Mouse (Mus musculus) kidney, adult 8-10 months (tissue): ENCODE results near the gene Exosc2.

ENCODE experiments used
- DNase-seq, 2 experiments: peaks; one replicate each; pipeline ENCODE4 v3.0.0; 2022

Gene Exosc2

DNA sequence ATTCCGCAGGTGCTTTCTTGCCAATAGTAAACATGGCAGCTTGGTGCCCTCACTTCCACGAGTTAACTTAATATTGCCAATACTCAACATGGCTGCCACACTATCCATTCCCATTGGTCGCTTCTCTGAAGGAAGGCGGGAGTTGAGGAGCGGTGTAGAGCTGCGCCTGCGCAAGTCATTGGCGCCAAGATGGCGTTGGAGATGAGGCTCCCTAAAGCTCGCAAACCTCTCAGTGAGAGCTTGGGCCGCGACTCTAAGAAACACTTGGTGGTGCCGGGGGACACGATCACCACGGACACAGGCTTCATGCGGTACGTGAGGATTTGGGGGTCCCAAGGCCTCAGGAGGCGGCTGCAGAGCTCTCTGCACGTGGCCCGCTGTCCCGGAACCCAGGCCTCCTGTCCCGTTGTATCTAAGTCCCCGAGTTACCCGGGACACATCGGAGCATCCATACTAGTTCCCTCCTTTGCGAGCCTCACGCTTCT lies at the start of gene Exosc2:
Exosc2 (plus strand) TSS at position 165 of the 485 bp plus-strand sequence.
- peak; percentile 93 to 94 for DNase-seq

DNA sequence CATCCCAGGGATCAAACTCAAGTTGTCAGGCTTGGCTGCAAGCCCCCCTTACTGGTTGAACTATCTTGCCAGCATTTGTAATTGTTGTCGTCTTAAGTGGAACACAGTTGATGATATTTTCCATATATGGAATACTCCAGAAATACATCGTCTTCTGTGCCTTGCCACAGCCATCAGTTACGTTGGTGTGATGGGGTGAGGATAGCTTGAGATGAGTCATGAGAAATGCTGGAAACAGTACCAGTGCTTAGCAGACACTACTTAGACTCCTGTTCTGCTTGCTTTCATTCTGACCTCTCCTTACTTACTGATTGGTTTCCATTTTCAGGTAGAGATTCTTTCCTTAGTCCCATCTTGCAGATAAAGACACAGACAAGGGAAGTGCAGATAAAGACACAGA lies 37.0 kb upstream of the Exosc2 start:
- no peak for DNase-seq

DNA sequence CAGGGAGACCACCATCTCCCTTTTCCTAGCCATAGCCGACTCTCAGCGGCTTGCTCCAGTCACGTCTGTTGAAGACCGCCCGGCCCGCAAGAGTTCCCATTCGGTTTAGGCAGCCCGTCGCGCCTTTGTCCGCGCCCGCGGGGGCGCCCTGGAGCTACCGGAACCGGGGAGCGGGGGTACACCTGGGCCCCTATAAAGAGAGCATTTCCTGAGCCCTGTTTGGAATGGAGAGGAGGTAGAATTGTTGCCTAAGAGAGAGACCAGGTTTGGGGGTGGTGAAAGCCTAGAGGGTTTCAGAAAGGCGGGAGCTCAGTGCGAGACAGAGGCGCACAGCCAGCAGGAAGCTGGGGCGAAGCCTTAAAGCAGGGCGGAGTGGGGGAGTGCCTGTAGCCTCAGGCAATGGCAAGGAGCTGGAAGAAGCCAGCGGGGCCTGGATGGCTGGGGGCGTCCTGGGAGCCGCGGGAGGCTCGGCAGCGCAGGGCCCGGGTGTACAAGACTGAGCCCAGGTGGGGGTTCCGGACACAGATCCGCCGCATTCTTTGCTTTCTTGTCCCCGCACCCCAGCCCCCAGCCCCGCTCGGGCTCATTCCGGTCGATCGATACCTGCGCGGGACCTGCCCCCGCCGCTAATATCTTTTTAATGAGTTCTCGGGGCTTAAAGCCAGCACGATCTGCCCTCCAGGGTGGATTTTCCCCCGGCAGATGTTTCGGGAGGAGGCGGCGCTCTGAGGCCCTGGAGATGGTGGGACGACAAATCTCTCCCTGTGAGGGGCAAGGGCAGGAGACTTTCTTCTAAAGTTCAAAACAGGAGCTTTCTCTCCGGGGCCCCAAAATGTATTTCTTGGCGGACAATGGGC lies 35.0 kb upstream of the Exosc2 start:
- no peak for DNase-seq

DNA sequence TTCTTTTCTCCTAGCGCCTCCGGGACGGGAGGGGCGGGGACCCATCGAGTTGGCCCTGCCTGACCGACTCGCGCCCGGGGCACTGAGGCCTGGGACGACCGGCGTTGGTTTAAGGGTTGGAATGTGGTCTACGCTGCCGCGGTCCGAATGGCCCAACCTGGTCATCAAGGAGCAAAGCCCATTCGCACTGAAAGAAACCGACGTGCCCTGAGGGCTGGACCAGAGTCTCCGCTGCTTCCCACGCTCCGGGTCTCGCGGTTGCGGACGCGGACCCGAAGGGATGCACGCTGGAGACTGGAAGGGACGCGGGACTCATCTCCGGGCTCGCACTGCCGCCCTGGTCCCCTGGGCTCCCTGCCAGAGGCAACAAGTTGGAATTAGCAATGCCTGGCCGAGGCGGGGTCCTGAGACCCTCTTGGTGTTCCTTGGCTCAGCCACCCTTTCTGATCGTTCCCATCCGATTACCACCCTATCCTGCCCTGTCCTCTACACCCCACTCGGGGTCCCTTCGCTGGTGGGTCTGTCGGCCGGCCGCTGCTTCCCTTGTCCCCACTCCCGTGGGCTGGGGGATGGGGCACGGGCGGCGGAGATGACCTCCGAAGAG lies 34.3 kb upstream of the Exosc2 start:
- no peak for DNase-seq

DNA sequence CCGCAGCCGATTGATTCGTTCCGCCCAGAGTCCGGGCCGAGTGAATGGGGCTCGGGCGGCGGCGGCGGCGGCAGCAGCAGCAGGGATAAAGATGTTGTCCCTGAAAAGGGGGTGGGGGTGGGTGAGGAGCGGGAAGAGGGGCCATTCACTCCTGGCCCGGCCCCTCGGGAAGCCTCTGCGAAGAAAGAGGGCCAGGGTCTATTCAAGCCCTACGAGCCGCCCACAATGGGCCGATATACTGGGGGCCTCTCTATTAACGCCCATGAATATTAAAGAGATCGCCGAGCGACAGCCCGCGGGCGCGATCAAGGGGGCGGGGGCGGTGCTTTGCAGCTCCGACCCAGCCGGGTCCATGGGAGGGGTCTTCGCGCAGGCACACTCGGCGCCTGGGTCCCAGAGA lies 33.8 kb upstream of the Exosc2 start:
- no peak for DNase-seq

DNA sequence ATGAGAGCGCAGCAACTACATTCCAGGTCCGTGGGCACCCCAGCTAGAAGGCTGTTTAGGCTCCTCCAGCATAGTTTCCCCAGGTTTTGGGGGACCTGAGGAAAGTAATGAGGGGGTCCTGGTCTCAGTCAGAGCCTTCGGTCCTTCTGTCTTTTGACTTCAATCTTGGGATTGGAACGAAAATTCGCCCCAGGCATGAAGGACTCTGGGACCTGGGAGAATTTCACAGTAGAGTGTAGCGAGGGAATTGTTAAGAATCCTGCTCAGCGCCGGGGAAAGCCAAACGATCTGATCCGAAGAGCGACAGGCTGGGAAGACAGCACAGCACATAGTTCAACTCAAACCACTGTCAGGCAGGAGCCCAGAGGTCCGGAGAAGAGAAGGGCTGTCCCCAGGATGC lies 33.2 kb upstream of the Exosc2 start:
- no peak for DNase-seq

DNA sequence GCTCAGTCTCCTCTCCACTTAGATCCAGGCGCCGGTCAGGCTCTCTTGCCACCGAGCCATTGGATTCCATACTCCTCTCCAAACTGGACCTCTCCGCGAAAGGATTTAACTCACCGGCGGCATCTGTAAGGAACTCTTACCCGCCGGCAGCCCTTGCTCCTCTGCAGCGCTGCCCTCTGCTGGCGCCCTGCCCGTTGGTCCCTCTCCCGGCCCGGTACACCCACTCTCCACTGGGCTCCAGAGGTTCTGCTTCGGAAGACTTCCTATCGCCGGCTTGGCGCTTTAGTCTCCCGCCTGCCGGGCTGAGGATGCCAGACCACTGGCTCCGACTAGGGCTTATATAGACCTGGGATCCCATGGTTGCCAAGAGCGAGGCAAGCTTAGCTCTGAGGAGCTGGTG lies 32.7 kb upstream of the Exosc2 start:
- peak; percentile 28 to 55 for DNase-seq

DNA sequence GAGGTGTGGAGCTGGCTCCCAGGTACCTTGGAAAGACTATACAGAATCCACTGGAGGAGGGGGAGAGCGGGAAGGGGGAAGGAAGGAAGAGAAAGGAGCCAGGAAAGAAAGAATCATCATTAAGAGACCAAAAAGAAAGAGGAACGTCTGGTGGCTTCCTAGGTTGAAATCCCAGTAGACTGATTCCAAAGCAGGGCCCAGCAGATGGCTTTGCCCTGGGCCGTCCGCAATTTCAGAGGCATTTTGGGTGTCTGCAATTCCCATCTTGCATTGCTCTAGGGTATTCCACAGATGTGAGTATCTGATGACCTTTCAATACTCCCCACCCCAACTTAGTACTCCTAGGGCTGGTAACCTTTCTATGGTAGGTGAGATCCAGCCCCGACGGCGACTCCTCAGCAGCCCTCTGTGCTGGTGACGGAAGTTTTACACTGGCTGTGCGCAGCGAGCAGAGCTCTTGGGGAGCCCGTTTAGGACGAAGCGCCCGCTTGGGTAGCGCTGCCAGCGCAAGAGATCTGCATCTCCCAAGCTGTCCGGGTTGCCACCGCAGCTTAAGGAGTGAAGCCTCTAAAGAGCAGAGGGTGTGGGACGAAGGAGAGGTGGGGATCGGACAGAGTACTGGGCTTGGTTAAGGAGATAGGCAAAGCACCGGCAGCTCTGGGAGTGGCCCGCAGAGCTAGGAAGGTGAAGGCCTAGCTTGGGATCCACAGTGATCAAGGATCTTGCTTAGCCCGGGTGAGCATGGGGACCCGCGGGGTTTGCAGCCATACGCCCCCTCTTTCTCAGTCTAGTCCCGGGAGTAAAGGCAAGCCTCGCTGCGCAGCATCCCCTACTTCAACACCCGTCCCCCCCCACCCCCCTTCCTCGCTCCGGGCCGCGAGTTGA lies 31.7 kb upstream of the Exosc2 start:
- DNase-seq, result no peak

DNA sequence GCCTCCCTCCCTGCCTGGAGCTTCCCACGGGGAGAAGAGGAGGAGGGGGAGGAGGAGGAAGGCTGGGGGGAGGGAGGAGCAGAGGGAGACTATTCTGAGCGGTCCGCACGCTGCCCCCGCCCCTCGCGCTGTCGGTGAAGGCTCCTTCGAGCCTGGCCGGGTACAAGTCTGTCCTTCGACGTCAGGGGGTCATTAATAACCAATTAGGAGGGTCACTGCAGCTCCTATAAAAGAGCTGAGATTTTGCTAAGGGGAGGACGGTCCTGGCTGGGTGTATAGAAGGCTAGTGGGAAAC lies 31.1 kb upstream of the Exosc2 start:
- DNase-seq, result no peak

DNA sequence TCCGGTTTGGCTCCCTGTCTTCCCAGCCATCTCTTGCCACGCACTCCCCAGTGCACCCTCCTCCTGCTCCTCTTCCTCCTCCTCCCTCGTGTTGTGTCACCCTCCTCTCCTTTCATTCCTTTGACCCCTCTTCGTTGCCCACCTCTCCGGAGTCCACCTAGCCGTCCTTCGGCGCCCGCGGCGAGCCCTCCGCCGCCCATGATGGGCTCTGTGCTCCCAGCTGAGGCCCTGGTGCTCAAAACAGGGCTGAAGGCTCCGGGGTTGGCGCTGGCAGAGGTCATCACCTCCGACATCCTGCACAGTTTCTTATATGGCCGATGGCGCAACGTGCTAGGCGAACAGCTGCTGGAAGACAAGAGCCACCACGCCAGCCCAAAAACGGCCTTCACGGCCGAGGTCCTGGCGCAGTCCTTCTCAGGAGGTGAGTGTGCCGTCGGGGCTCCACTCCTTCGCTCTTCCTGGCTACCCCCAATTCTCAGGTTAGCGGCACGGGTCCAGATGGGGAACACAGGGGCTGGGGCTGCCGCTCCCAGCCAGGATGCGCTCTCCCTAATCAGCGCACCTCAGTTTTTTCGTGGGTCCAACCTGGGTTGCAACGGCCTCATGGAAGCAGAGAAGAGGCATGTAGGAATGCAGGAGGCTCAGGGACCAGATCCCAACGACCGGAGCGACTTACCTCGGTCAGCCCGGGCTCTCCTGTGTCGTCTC lies 30.5 kb upstream of the Exosc2 start, which contains the start of gene Prdm12:
Prdm12 (plus strand) TSS at position 137 of the 708 bp plus-strand sequence.
- no peak for DNase-seq

DNA sequence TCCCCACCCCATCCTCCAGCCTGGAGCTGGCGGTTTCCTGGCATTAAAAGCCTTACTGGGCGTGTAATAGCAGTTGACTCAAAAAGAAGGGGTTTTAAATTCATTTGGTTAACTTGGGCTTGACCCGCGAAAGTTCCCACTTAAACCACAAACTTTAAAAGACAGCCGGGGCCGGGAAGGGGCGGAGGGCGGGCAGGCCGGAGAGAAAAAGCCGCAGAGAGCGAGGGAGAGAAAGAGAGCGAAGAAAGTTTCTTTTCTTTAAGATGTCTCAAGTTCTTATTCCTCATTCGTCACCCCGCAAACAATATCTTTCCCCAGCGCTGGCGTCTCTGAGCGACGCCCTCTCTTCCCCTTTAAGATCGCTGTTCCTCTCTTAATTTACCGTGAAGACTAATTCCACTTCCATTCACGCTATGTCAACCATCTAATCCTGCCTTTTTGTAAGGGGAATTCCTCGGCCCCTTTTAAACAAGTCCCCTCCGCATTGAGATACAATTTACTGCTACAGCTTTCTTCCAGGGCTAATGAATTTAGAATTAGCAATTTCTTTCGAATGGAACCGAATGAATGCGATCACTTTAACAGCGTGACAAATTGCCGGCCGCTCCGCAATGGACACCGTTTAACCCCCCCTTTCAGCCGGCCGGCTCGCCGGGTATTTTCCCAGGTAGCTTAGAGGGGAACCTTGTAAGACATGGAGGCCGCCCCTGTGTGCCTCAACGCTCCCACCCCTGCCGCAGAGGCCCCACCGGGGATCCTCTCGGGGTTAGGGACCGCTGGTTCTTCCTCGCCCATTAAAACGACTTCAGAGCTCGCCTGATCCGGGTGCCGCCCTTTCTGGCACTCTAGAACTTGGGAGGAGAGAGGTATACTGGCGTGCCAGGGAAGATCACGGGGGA lies 29.7 kb upstream of the Exosc2 start:
- no peak for DNase-seq

DNA sequence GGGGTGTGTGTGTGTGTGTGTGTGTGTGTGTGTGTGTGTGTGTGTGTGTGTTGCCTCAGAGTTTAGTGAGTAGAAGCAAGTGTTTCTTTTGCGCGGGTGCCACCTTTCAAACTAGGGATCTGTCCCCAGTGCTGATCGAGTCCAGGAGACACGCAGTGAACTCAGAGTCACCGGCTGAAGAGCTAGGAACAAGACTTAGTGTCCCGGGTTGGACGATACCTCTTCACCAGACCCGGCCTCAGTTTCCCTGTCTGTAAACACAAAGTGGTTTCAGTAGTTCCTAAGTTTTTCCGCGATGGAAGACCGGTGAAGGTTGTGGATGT lies 29.0 kb upstream of the Exosc2 start:
- DNase-seq, result no peak

DNA sequence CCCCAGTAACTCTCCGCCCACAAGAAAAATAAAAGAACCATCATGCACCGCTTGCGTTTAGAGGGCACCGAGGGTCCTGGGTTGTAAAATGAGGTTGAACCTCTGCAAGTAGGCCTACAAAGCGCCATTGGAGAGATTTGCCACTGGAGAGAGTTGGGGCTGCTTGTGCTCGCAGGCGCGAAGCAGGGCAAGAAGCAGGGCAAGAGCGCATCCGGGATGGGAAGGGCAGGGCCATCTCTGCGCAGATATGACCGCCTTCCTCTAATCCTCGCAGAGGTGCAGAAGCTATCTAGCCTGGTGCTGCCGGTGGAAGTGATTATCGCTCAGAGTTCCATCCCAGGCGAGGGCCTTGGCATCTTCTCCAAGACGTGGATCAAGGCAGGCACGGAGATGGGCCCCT lies 28.6 kb upstream of the Exosc2 start:
- no peak for DNase-seq

DNA sequence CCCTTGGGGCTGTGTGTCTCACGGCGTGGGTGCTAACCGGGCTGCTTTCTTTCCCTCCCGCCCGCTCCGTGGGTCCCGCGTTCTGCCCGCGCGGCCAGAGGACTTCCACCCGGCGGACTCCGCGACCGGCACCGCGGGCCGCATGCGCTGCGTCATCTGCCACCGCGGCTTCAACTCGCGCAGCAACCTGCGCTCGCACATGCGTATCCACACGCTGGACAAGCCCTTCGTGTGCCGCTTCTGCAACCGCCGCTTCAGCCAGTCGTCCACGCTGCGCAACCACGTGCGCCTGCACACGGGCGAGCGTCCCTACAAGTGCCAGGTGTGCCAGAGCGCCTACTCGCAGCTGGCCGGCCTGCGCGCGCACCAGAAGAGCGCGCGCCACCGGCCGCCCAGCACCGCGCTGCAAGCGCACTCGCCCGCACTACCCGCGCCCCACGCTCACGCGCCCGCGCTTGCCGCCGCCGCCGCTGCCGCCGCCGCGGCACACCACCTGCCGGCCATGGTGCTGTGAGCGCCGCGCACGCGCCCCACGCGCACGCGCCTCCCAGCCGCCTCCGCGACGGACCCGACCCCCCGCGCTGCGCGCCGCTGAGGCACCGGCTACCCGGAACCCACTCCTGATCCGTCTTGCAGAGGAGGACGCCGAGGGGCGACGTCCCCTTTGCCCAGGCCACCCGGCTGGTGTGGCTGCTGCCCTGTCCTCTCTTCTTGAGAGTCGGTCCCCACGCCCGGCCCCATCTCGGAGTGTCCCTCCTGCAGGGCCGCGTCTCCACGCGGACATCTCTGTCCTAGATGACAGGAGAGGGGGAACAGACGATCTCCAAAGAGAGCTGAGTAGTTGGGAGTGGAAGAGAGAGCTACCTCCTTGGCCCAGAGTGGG lies 16.3 kb upstream of the Exosc2 start:
- DNase-seq, result no peak

DNA sequence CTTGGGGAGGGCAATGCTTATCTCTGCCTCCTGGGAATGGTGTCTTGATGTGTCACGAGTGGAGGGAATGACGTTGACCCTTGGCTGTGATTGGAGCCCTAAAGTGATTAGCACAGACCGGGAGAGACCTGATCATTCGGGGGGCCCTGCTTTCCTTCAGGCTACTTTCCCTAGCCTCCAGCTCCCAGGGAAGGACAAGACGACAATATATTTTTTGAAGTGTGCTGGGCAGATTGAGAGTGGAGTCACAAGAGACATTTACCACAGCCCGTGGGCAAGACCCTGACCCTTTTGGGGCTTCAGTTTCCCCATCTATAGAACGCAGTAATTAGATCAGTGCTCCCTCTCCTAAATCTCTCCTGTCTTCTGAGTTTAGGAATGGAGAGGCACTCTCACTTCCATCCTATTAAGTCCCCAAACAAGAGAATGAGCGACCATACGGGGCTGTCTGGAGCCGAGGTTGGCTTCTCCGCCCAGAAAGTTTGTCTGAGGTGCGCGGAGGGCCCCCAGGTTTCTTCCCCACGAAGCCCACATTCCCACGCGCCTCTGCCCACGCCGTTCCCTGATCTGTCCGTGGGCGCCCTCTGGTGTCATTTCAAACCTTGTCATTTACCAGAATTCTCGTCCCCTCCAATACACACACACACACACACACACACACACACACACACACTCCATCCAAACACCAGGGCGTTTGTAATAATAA lies 15.5 kb upstream of the Exosc2 start:
- peak in 1 of 2 experiments; percentile 53 for DNase-seq

DNA sequence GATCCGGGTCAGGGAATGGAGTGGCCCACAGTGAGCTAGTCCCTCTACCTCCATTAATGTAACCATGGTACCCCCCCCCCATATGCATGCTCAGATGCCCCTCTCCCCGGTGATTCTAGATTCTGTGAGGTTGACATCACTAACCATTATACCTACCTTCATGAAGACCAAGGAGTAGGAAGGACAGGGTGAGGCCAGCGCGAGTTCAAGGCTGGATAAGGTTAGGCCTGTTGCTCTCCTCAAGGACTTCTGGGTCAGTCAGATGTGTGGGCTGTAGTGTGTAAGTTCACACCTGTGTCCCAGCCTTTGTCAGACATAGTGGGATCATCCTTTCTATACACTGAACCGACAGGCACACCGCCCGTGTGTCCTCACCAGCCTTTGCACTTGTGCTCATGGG lies 14.1 kb upstream of the Exosc2 start:
- no peak for DNase-seq

DNA sequence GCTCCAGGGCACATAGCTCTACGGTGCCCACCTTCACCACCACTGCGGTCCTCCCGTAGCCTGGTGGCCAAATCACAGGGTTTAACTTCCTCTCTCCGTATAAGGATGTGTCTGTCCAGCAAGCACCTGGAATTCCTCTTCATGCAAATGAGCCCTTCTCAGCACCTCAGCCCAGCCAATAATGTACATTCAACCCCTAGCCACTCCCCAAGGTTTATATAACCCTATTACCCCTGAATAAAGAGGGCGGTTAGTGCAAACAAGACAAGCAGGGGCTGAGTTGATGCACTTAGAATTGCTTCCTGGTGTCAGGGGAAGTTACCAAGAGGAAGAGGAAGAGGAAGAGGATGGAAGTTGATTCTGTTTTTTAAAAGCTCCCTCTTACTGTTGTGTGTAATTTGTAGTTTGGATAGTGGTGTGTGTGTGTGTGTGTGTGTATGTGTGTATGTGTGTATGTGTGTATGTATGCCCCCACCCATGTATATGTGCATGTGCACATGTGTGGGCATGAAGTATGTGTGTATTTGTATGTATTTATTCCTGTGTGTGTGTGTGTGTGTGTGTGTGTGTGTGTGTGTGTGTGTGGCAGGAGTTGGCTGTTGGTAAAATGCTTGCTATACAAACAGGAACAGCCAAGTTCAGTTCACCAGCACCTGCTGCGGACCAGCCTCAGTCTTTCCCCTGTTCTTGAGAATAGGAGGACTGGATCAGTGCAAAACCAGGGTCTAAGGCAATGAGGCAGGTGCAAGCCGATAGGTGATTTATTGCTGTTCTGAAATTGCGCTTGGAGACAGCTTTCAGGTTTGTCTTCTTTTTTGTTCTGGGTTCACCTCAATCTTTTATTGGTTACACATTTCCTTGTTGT lies 7.3 kb upstream of the Exosc2 start:
- peak in 1 of 2 experiments; percentile 55 for DNase-seq

DNA sequence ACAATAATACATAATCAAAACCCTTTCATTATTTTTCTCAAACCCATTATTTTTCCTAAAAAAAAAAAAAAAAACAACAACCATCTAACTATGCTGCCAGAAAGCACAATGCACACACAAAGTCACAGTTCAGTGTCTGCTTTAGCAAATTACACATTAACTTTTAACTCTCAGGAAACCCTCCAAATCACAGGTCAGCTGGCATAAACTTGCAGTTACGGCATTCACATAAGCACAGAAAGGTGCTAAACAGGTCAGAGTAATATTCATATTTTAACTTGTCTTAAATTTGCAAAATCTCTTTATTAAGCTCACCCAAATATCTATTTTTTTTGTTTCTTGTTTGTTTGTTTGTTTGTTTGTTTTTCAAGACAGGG lies 6.7 kb upstream of the Exosc2 start:
- peak in 1 of 2 experiments; percentile 45 for DNase-seq

DNA sequence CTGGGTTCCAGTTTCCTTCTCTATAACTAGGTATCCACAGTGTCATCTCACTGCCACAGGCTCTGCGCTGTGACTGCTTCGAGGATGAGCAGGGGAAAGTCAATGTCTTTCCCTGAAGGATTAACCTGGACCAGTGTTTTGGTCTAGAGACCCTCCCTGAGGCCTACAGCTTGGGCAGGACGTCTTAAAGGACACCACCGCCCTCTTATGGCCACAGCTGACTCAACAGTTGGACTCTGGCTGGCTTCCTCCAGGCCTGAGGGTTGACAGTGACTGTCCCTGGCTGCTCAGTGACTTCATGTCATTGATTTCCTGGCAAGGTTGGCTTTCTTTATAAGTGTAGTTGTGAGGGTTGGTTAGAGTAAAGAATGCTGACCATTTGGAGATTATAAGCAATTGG lies 3.2 kb upstream of the Exosc2 start:
- peak; percentile 31 to 61 for DNase-seq
